Mouse (Mus musculus): Measurements from ENCODE around the gene Metrnl.

GRCm38 (mm10) chr11:121703619-121704215 lies 2.4 kb downstream of the Metrnl start:
- TF ChIP-seq POLR2A (IDR thresholded peaks at IDR 0.05; ENCODE audit: borderline replicate concordance, control insufficient read depth, low read depth, low read length): no peak
- no peak for TF ChIP-seq CTCF (IDR thresholded peaks at IDR 0.05; ENCODE audit: control insufficient read depth, insufficient read depth, low read length)

All from bone marrow, adult 2 months (tissue).